Mouse (Mus musculus) spleen, adult 2 months (tissue): Measurements from ENCODE around the gene Hydin.

Experiments
- CTCF ChIP-seq: fragments of 200-500 bp; IDR thresholded peaks from 2 replicates; pipeline ENCODE4 v1.5.1; 2011; ENCODE audit warnings: mild to moderate bottlenecking, inconsistent platforms; ENCODE audit not compliant: insufficient read depth, insufficient read length, insufficient replicate concordance; ENCODE audit errors: extremely low read depth
- POLR2A ChIP-seq: fragments of 200-500 bp; IDR thresholded peaks from 2 replicates; pipeline ENCODE4 v1.6.1; 2011; ENCODE audit warnings: low read depth, low read length, inconsistent platforms

DNA sequence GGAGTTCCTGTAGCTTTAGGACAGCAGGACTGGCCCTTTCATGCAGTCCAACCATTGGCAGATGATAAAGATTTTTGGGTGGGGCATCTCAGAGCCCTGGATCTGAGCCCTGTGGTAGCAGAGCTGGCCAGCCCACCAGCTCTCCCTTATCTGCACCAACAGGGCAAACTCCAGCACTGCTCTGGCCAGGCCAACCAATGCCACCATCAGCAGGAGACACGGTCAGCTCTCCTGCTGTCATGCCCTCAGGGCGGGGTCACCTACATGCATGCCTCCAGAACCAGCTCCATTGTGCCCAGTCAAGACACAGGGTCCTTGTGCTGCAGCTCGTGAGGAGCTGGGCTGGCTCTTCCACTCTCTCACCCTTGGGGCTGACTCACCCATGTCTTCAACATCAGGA, 349.0 kb downstream of the Hydin start:
- TF ChIP-seq CTCF (no peak), POLR2A (no peak)
